Mouse (Mus musculus) stomach, postnatal 0 days (tissue): ENCODE measurements at regions not wholly inside any gene's neighbourhood (a gene's known extent, or its start where the extent isn't known, plus 50 kb on each side); places are given as distances from the start of the nearest gene placed in this dataset.

Experiments used
- ATAC-seq: fragments of 200-750 bp; cut with Nextera tagmentation; 2 replicates; pipeline ENCODE4 v1.8.0; 2017; ENCODE audit not compliant: low FRiP score, low TSS enrichment
- DNase-seq: peaks from one replicate; pipeline ENCODE4 v3.0.0-alpha.2; 2016; ENCODE audit warnings: low spot score
- H3K27ac ChIP-seq: fragments of 300-500 bp; sonication (generic); replicated peaks from 2 replicates; pipeline ENCODE4 v1.5.1; 2014; ENCODE audit warnings: mild to moderate bottlenecking, control low read depth
- H3K27me3 ChIP-seq: fragments of 300-500 bp; sonication (generic); 2 replicates; pipeline ENCODE4 v1.6.1; 2014; ENCODE audit warnings: low read length; ENCODE audit not compliant: control insufficient read depth, insufficient read depth
- H3K36me3 ChIP-seq: fragments of 300-500 bp; sonication (generic); 2 replicates; pipeline ENCODE4 v1.6.1; 2014; ENCODE audit warnings: low read length, mixed read lengths; ENCODE audit not compliant: control insufficient read depth, insufficient read depth
- H3K4me1 ChIP-seq: fragments of 300-500 bp; sonication (generic); replicated peaks from 2 replicates; pipeline ENCODE4 v1.6.1; 2014; ENCODE audit warnings: antibody characterized with exemption; ENCODE audit not compliant: control insufficient read depth, insufficient read depth
- H3K4me2 ChIP-seq: fragments of 300-500 bp; sonication (generic); replicated peaks from 2 replicates; pipeline ENCODE4 v1.6.1; 2014; ENCODE audit warnings: low read depth, mild to moderate bottlenecking, control low read depth, moderate library complexity
- H3K4me3 ChIP-seq: fragments of 300-500 bp; sonication (generic); 2 replicates; pipeline ENCODE4 v1.5.1; 2014; ENCODE audit warnings: low read depth, low read length, control low read depth
- H3K9ac ChIP-seq: fragments of 300-500 bp; sonication (generic); 2 replicates; pipeline ENCODE4 v1.6.1; 2014; ENCODE audit warnings: mild to moderate bottlenecking, low read length, control low read depth, mixed read lengths
- H3K9me3 ChIP-seq: fragments of 300-500 bp; sonication (generic); 2 replicates; pipeline ENCODE4 v1.6.1; 2016; ENCODE audit warnings: low read length; ENCODE audit not compliant: control insufficient read depth
- CTCF ChIP-seq: IDR thresholded peaks from 2 replicates; pipeline ENCODE4 v1.5.1; 2016; ENCODE audit warnings: antibody characterized with exemption, low read depth, mild to moderate bottlenecking, moderate library complexity
- EP300 ChIP-seq: optimal IDR thresholded peaks from 2 replicates; pipeline ENCODE3; 2016; ENCODE audit warnings: antibody characterized with exemption
- WGBS: fragments of 180-500 bp; shearing (Covaris S2); extraction: QIAGEN DNeasy Blood & Tissue Kit; methylation state at CpG from one replicate; pipeline ENCODE4 v1.1.7; 2014; 5-methylcytosine and 5-hydroxymethylcytosine counted together

GRCm38 (mm10) chr8:41648276-41648675, 231.4 kb upstream of the Frg1 start:
- Histone ChIP-seq H3K9ac (no peak overlapping the region), H3K9me3 (no peaks in the 10 kb centered on the region), H3K27me3 (no peaks in the 10 kb centered on the region), H3K4me1 (no peaks in the 10 kb centered on the region), H3K36me3 (no peaks in the 10 kb centered on the region), H3K4me2 (no peak overlapping the region), H3K27ac (no peak overlapping the region), H3K4me3 (no peak overlapping the region)
- no peak for TF ChIP-seq EP300
- no peak for TF ChIP-seq CTCF
- WGBS = 85% methylated on average over 1 of the region's 1 CpGs
- no peak for DNase-seq
- no peak for ATAC-seq

GRCm38 (mm10) chr8:41644626-41645025, 227.8 kb upstream of the Frg1 start:
- no peak overlapping the region for H3K27ac ChIP-seq
- TF ChIP-seq EP300 (no peak), CTCF (no peak)
- DNase-seq (no peak), ATAC-seq (no peak)
- no peak overlapping the region for H3K9ac ChIP-seq
- 83% methylated on average over 5 of the region's 5 CpGs for WGBS
- no peaks in the 10 kb centered on the region for H3K36me3 ChIP-seq
- H3K4me1 ChIP-seq = no peaks in the 10 kb centered on the region
- H3K4me2 ChIP-seq = no peak overlapping the region
- H3K27me3 ChIP-seq = no peaks in the 10 kb centered on the region
- no peak overlapping the region for H3K4me3 ChIP-seq
- no peaks in the 10 kb centered on the region for H3K9me3 ChIP-seq

GRCm38 (mm10) chr8:41623841-41624240, 207.0 kb upstream of the Frg1 start:
- Histone ChIP-seq H3K36me3 (no peaks in the 10 kb centered on the region), H3K4me2 (no peak overlapping the region), H3K27me3 (no peaks in the 10 kb centered on the region), H3K9ac (no peak overlapping the region), H3K4me3 (no peak overlapping the region), H3K9me3 (no peaks in the 10 kb centered on the region), H3K27ac (no peak overlapping the region), H3K4me1 (no peaks in the 10 kb centered on the region)
- TF ChIP-seq CTCF = no peak
- DNase-seq = no peak
- no peak for ATAC-seq
- 76% methylated on average over 4 of the region's 4 CpGs for WGBS

GRCm38 (mm10) chr8:41600255-41600654, 183.4 kb upstream of the Frg1 start:
- WGBS = 63% methylated on average over 1 of the region's 1 CpGs
- no peaks in the 10 kb centered on the region for H3K4me1 ChIP-seq
- no peak for DNase-seq
- no peaks in the 10 kb centered on the region for H3K27me3 ChIP-seq
- no peak overlapping the region for H3K27ac ChIP-seq
- no peaks in the 10 kb centered on the region for H3K9me3 ChIP-seq
- H3K4me2 ChIP-seq = no peak overlapping the region
- no peaks in the 10 kb centered on the region for H3K36me3 ChIP-seq
- TF ChIP-seq EP300 = no peak
- TF ChIP-seq CTCF = no peak
- H3K4me3 ChIP-seq = no peak overlapping the region
- H3K9ac ChIP-seq = no peak overlapping the region
- ATAC-seq = no peak

GRCm38 (mm10) chr8:41594446-41594845, 177.6 kb upstream of the Frg1 start:
- no peak overlapping the region for H3K9ac ChIP-seq
- DNase-seq = no peak

GRCm38 (mm10) chr8:41593666-41594042, 176.8 kb upstream of the Frg1 start:
- ATAC-seq = no peak
- H3K36me3 ChIP-seq = no peaks in the 10 kb centered on the region
- no peaks in the 10 kb centered on the region for H3K4me1 ChIP-seq
- H3K4me3 ChIP-seq = no peak overlapping the region
- DNase-seq = no peak
- no peak overlapping the region for H3K27ac ChIP-seq
- no peak for TF ChIP-seq CTCF
- TF ChIP-seq EP300 = no peak
- no peak overlapping the region for H3K4me2 ChIP-seq
- H3K9ac ChIP-seq = no peak overlapping the region
- no peaks in the 10 kb centered on the region for H3K9me3 ChIP-seq
- 60% methylated on average over 2 of the region's 2 CpGs for WGBS
- no peaks in the 10 kb centered on the region for H3K27me3 ChIP-seq

More at GRCm38 (mm10) chr8:41594446-41594845, 177.6 kb upstream of the Frg1 start:
- Histone ChIP-seq H3K27ac (no peak overlapping the region), H3K9me3 (no peaks in the 10 kb centered on the region), H3K4me3 (no peak overlapping the region), H3K27me3 (no peaks in the 10 kb centered on the region), H3K4me1 (no peaks in the 10 kb centered on the region), H3K36me3 (no peaks in the 10 kb centered on the region), H3K4me2 (no peak overlapping the region)
- ATAC-seq = no peak
- TF ChIP-seq CTCF (no peak), EP300 (no peak)
- WGBS = 76% methylated on average over 5 of the region's 5 CpGs
